Mouse (Mus musculus): ENCODE measurements around the gene Gm11568.
"Not testable (repeated sequence)": the region's sequence is repeated elsewhere in the genome, so short reads cannot be mapped to it uniquely, and the experiment has no call there.

Gm11568 gene

GRCm38 (mm10) chr11:99857617-99858016, at the start of gene Gm11568:
Gm11568 (plus strand) TSS chr11:99857917.
- DNase-seq (ENCODE audit: low spot score), result no peak

DNA sequence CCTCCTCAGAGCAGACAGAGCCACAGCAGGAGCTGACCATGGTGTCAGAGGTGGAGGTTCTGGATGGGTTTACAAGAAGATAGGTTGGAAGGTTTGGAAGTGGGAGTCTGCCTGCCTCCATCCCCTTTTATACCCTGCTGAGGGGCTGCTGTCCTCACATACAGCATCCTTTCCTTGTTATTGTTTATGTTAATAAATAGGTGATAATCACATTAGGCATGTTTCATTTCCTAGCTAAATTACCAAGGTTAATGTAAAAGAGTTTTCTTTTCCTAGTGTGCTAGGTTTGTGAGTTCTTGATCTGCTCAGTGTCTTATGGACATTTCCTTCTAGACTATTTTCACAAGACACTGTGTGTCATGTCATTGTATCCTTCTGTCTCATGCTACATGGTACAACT, 47.9 kb upstream of the Gm11568 start, which contains the start of gene Krtap4-13:
Gene Krtap4-13 (minus strand): TSS at position 101 of the 400 bp plus-strand sequence.
- not testable (repeated sequence) for DNase-seq (ENCODE audit: low spot score)

DNA sequence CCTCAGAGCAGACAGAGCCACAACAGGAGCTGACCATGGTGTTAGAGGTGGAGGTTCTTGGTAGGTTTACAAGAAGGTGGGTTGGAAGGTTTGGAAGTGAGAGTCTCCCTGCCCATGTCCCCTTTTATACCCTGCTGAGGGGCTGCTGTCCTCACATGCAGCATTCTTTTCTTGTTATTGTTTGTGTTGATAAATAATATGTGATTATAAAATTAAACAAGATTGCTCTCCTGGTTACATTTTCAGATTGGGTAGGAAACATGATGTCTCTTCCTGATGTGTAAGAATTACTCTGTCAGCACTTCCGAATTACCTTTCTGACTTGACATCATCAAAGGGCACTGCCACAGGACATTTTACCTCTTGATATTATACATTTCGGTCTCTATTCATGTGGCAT, 42.2 kb upstream of the Gm11568 start, which contains the start of gene Gm11564:
Gene Gm11564 (minus strand): TSS at position 101 of the 400 bp plus-strand sequence.
- not testable (repeated sequence) for DNase-seq (ENCODE audit: low spot score)

GRCm38 (mm10) chr11:99837966-99838365, 19.8 kb upstream of the Gm11568 start, which contains the start of gene 2300003K06Rik:
2300003K06Rik (minus strand) TSS chr11:99838066.
- no peak for DNase-seq (ENCODE audit: low spot score)

DNA sequence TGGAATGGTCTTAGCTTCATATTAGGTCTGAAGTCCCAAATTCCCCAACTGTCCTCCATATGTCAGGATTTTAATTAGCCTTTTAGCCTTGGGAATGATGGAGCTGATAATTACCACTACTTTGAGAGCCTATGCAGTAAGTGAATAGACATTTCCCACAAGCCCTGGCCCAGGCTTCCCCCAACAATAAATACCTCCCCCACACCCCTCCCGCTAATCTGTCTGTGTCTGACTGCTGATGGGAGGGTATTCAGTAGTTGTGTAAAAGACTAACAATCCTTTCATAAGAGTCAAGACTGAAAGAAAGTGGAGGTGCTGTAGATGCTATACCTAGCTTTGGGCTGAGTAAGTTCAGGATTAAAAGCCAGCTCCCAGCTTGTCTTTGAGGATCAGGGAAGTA, 15.5 kb upstream of the Gm11568 start:
- DNase-seq (ENCODE audit: low spot score), result no peak

GRCm38 (mm10) chr11:99846746-99847145, 11.0 kb upstream of the Gm11568 start:
- DNase-seq (ENCODE audit: low spot score), result no peak

GRCm38 (mm10) chr11:99851508-99851907, 6.2 kb upstream of the Gm11568 start, which contains the start of gene Krtap4-16:
Krtap4-16 (minus strand) TSS chr11:99851608.
- no peak for DNase-seq (ENCODE audit: low spot score)

DNA sequence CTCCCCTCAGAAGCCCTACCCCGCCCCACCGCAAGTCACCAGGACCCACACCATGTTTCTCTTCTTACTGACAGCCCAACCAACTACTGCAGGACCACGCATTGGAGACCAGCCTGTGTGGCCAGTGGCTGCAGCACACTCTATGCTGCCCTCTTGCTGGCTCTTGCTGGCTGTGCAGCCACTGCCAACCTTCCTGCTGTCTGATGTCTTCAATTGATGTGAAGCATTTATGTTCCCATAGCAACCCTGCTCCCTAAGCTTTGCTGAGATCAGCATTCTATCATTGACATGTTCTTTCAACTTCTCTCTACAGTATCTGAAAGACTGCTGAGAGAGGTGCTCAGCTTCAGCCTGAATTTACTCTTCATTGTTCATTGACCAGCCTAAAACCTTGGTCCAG, 3.6 kb upstream of the Gm11568 start:
- DNase-seq (ENCODE audit: low spot score), result no peak

- DNase-seq (ENCODE audit: low spot score), result no peak
Measured at GRCm38 (mm10) chr11:99858761-99859160, 1.0 kb downstream of the Gm11568 start.

GRCm38 (mm10) chr11:99864176-99864575, 6.5 kb downstream of the Gm11568 start, which contains the start of gene Gm11559:
Gm11559 (plus strand) TSS chr11:99864476.
- DNase-seq (ENCODE audit: low spot score), result not testable (repeated sequence)

DNA sequence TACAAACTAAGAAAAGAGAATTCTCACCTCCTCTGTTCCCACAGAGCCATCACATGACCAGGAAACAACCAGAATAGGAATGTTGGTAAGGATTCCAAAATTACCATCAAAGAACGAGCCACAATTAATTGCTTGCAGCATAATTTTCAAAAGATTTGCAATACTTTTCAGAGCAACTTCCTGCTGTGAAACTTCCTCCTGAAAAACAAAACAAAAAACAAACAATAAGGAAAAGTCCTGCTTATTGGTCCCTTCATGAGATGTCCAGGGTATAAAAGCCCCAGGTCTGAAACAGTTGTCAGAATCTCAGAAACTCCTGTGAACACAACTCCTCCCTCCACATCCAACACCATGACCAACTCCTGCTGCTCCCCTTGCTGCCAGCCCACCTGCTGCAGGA, 15.4 kb downstream of the Gm11568 start, which contains the start of gene Krtap9-1:
Gene Krtap9-1 (plus strand): TSS at position 301 of the 400 bp plus-strand sequence.
- DNase-seq (ENCODE audit: low spot score), result not testable (repeated sequence)

- DNase-seq (ENCODE audit: low spot score), result not testable (repeated sequence)
Measured at GRCm38 (mm10) chr11:99878887-99879286, 21.2 kb downstream of the Gm11568 start, which contains the start of gene Gm11567. Gm11567 (plus strand) TSS chr11:99879187.

- DNase-seq (ENCODE audit: low spot score), result no peak
Measured at GRCm38 (mm10) chr11:99907620-99908019, 49.9 kb downstream of the Gm11568 start, which contains the start of gene Krtap31-1. Krtap31-1 (plus strand) TSS chr11:99907920.
